Mouse (Mus musculus): ENCODE measurements around the gene Tmem184a. TPM values are rescaled to one million over a fixed set of nuclear protein-coding genes. Genes with fewer than 3 reads are reported as not detected.

Tmem184a gene
- polyA plus RNA-seq, 1 experiment = not detected

- TF ChIP-seq CTCF (IDR thresholded peaks at IDR 0.05; ENCODE audit: control insufficient read depth, insufficient read depth, low read length) = peak; percentile 34; the same call in 1 of the 2 replicates
- no peak for TF ChIP-seq POLR2A (IDR thresholded peaks at IDR 0.05; ENCODE audit: borderline replicate concordance, control insufficient read depth, low read depth, low read length)
- no peak overlapping the region for H3K27ac ChIP-seq (ENCODE audit: control insufficient read depth, insufficient read depth, low read depth, low read length, poor library complexity)
Observed at GRCm38 (mm10) chr5:139809397-139809796, 10.3 kb downstream of the Tmem184a start.

GRCm38 (mm10) chr5:139805924-139806323 lies 13.8 kb downstream of the Tmem184a start:
- TF ChIP-seq CTCF (IDR thresholded peaks at IDR 0.05; ENCODE audit: control insufficient read depth, insufficient read depth, low read length) (peak; percentile 20; the same call in 1 of the 2 replicates), POLR2A (IDR thresholded peaks at IDR 0.05; ENCODE audit: borderline replicate concordance, control insufficient read depth, low read depth, low read length) (no peak)
- H3K27ac ChIP-seq (ENCODE audit: control insufficient read depth, insufficient read depth, low read depth, low read length, poor library complexity) = peak overlapping the region; percentile 93
- WGBS = 94% methylated on average over 8 of the region's 8 CpGs
- peaks cover 2% of the 10 kb centered on the region for H3K4me1 ChIP-seq (ENCODE audit: control insufficient read depth, insufficient read depth, low read length)
- no peak overlapping the region for H3K4me3 ChIP-seq (replicated peaks; ENCODE audit: control insufficient read depth, low read depth, low read length)

More at GRCm38 (mm10) chr5:139809397-139809796, 10.3 kb downstream of the Tmem184a start:
- H3K4me3 ChIP-seq (replicated peaks; ENCODE audit: control insufficient read depth, low read depth, low read length) = no peak overlapping the region
- H3K4me1 ChIP-seq (ENCODE audit: control insufficient read depth, insufficient read depth, low read length) = peaks cover 5% of the 10 kb centered on the region
- WGBS = 48% methylated on average over 4 of the region's 4 CpGs

GRCm38 (mm10) chr5:139804573-139805111 lies 15.1 kb downstream of the Tmem184a start:
- TF ChIP-seq CTCF (IDR thresholded peaks at IDR 0.05; ENCODE audit: control insufficient read depth, insufficient read depth, low read length) = no peak
- TF ChIP-seq POLR2A (IDR thresholded peaks at IDR 0.05; ENCODE audit: borderline replicate concordance, control insufficient read depth, low read depth, low read length) = no peak
- 53% methylated on average over 11 of the region's 11 CpGs for WGBS
- peaks cover 2% of the 10 kb centered on the region for H3K4me1 ChIP-seq (ENCODE audit: control insufficient read depth, insufficient read depth, low read length)
- H3K4me3 ChIP-seq (replicated peaks; ENCODE audit: control insufficient read depth, low read depth, low read length) = no peak overlapping the region
- H3K27ac ChIP-seq (ENCODE audit: control insufficient read depth, insufficient read depth, low read depth, low read length, poor library complexity) = peak overlapping the region; percentile 93

GRCm38 (mm10) chr5:139804107-139804551 lies 15.6 kb downstream of the Tmem184a start:
- Histone ChIP-seq H3K27ac (ENCODE audit: control insufficient read depth, insufficient read depth, low read depth, low read length, poor library complexity) (peak overlapping the region; percentile 93), H3K4me1 (ENCODE audit: control insufficient read depth, insufficient read depth, low read length) (peaks cover 2% of the 10 kb centered on the region), H3K4me3 (replicated peaks; ENCODE audit: control insufficient read depth, low read depth, low read length) (no peak overlapping the region)
- TF ChIP-seq CTCF (IDR thresholded peaks at IDR 0.05; ENCODE audit: control insufficient read depth, insufficient read depth, low read length) (peak; percentile 21; the same call in 1 of the 2 replicates), POLR2A (IDR thresholded peaks at IDR 0.05; ENCODE audit: borderline replicate concordance, control insufficient read depth, low read depth, low read length) (peak; percentile 59; the same call in 1 of the 2 replicates)
- 11% methylated on average over 6 of the region's 6 CpGs for WGBS

GRCm38 (mm10) chr5:139803601-139804102 lies 16.1 kb downstream of the Tmem184a start:
- peak overlapping the region; percentile 93 for H3K27ac ChIP-seq (ENCODE audit: control insufficient read depth, insufficient read depth, low read depth, low read length, poor library complexity)
- no peak overlapping the region for H3K4me3 ChIP-seq (replicated peaks; ENCODE audit: control insufficient read depth, low read depth, low read length)
- WGBS = 15% methylated on average over 12 of the region's 12 CpGs
- peaks cover 2% of the 10 kb centered on the region for H3K4me1 ChIP-seq (ENCODE audit: control insufficient read depth, insufficient read depth, low read length)
- TF ChIP-seq POLR2A (IDR thresholded peaks at IDR 0.05; ENCODE audit: borderline replicate concordance, control insufficient read depth, low read depth, low read length) (peak; percentile 32; the same call in 1 of the 2 replicates), CTCF (IDR thresholded peaks at IDR 0.05; ENCODE audit: control insufficient read depth, insufficient read depth, low read length) (peak; percentile 47)

GRCm38 (mm10) chr5:139803165-139803564 lies 16.6 kb downstream of the Tmem184a start:
- H3K4me3 ChIP-seq (replicated peaks; ENCODE audit: control insufficient read depth, low read depth, low read length) = no peak overlapping the region
- TF ChIP-seq CTCF (IDR thresholded peaks at IDR 0.05; ENCODE audit: control insufficient read depth, insufficient read depth, low read length) = no peak
- TF ChIP-seq POLR2A (IDR thresholded peaks at IDR 0.05; ENCODE audit: borderline replicate concordance, control insufficient read depth, low read depth, low read length) = no peak
- H3K4me1 ChIP-seq (ENCODE audit: control insufficient read depth, insufficient read depth, low read length) = peaks cover 2% of the 10 kb centered on the region
- WGBS = 72% methylated on average over 8 of the region's 8 CpGs
- H3K27ac ChIP-seq (ENCODE audit: control insufficient read depth, insufficient read depth, low read depth, low read length, poor library complexity) = peak overlapping the region; percentile 93

GRCm38 (mm10) chr5:139801880-139802279 lies 17.8 kb downstream of the Tmem184a start:
- TF ChIP-seq POLR2A (IDR thresholded peaks at IDR 0.05; ENCODE audit: borderline replicate concordance, control insufficient read depth, low read depth, low read length) = no peak
- TF ChIP-seq CTCF (IDR thresholded peaks at IDR 0.05; ENCODE audit: control insufficient read depth, insufficient read depth, low read length) = no peak
- no peak overlapping the region for H3K4me3 ChIP-seq (replicated peaks; ENCODE audit: control insufficient read depth, low read depth, low read length)
- 88% methylated on average over 10 of the region's 10 CpGs for WGBS
- no peak overlapping the region for H3K27ac ChIP-seq (ENCODE audit: control insufficient read depth, insufficient read depth, low read depth, low read length, poor library complexity)
- H3K4me1 ChIP-seq (ENCODE audit: control insufficient read depth, insufficient read depth, low read length) = peaks cover 2% of the 10 kb centered on the region

- Histone ChIP-seq H3K27ac (ENCODE audit: control insufficient read depth, insufficient read depth, low read depth, low read length, poor library complexity) (no peak overlapping the region), H3K4me3 (replicated peaks; ENCODE audit: control insufficient read depth, low read depth, low read length) (no peak overlapping the region), H3K4me1 (ENCODE audit: control insufficient read depth, insufficient read depth, low read length) (peaks cover 2% of the 10 kb centered on the region)
- WGBS = 93% methylated on average over 8 of the region's 8 CpGs
- no peak for TF ChIP-seq POLR2A (IDR thresholded peaks at IDR 0.05; ENCODE audit: borderline replicate concordance, control insufficient read depth, low read depth, low read length)
- TF ChIP-seq CTCF (IDR thresholded peaks at IDR 0.05; ENCODE audit: control insufficient read depth, insufficient read depth, low read length) = no peak
Observed at GRCm38 (mm10) chr5:139801231-139801630, 18.5 kb downstream of the Tmem184a start.
